In genomic region chr5:143674576-143674975, GRCm38 (mm10) we compare ENCODE assay signal across 17 mouse cellular contexts. TPM values are rescaled to one million over a fixed set of nuclear protein-coding genes. Genes with fewer than 3 reads are reported as not detected.
DNase-seq lines count a peak whose midpoint lies in the region; ATAC-seq and TF ChIP-seq lines count a peak whose summit lies in the region.
"Had no signal": no experiment of that assay in that cellular context is flagged by ENCODE, and none has a peak within 500 bp of the region (broad histone marks: within the 10 kb centered on the region; RNA-seq: fewer than 3 reads in every experiment).

No protein-coding gene starts in this region.

- no peaks in the 10 kb centered on the region for H3K9me3 ChIP-seq in midbrain, embryonic 11.5 days (ENCODE audit: control insufficient read depth, low read length)
- H3K9me3 ChIP-seq in midbrain, embryonic 10.5 days (replicated peaks) = no peaks in the 10 kb centered on the region
- no peaks in the 10 kb centered on the region for H3K9me3 ChIP-seq in forebrain, embryonic 16.5 days (ENCODE audit: control insufficient read depth, low read length)
- H3K9me3 ChIP-seq: hindbrain, embryonic 15.5 days had no signal

- no peak for TF ChIP-seq POLR2A in kidney, adult 2 months (IDR thresholded peaks at IDR 0.05; ENCODE audit: low read depth, low read length)

- DNase-seq in kidney, adult 2 months = peak; percentile 29
- DNase-seq in kidney, postnatal 25 days = no peak
- peak; percentile 67 for DNase-seq in midbrain, embryonic 11.5 days (ENCODE audit: low spot score, missing footprints)
- DNase-seq in midbrain, embryonic 10.5 days (ENCODE audit: low spot score) = no peak
- DNase-seq in left cerebral cortex, adult 9 months (ENCODE audit: low spot score in 2 of 2) = no peak
- DNase-seq in liver = no peak
- DNase-seq: cerebellum, adult 2 months; heart, adult 18-20 months; layer of hippocampus, postnatal 36 days; lung, embryonic 14.5 days; midbrain, embryonic 14.5 days; right cerebral cortex, postnatal 4 days; thymus, adult 18-20 months had no signal

- H3K9ac ChIP-seq in midbrain, embryonic 11.5 days (ENCODE audit: low read length) = no peak overlapping the region
- no peak overlapping the region for H3K9ac ChIP-seq in forebrain, embryonic 16.5 days (replicated peaks; ENCODE audit: low read depth, low read length)
- H3K9ac ChIP-seq: hindbrain, embryonic 15.5 days; lung, embryonic 14.5 days had no signal

- no peak for TF ChIP-seq CTCF in kidney, adult 2 months (conservative IDR thresholded peaks at IDR 0.05; ENCODE audit: insufficient read depth, insufficient read length, low read depth, low read length)

- WGBS in kidney, adult 2 months = 63% methylated on average over 5 of the region's 5 CpGs
- 85% methylated on average over 5 of the region's 5 CpGs for WGBS in midbrain, embryonic 11.5 days
- WGBS in midbrain, embryonic 10.5 days = 84% methylated on average over 5 of the region's 5 CpGs
- 81% methylated on average over 5 of the region's 5 CpGs for WGBS in forebrain, embryonic 16.5 days

- no peak overlapping the region for H3K27ac ChIP-seq in kidney, adult 2 months (ENCODE audit: insufficient read depth, low read depth, low read length)
- no peak overlapping the region for H3K27ac ChIP-seq in midbrain, embryonic 11.5 days (ENCODE audit: low read depth, low read length)
- no peak overlapping the region for H3K27ac ChIP-seq in midbrain, embryonic 10.5 days (replicated peaks)
- H3K27ac ChIP-seq in forebrain, embryonic 16.5 days (ENCODE audit: low read length) = no peak overlapping the region
- H3K27ac ChIP-seq: hindbrain, embryonic 15.5 days had no signal

- peaks cover 27% of the 10 kb centered on the region for H3K4me1 ChIP-seq in kidney, adult 2 months (ENCODE audit: control insufficient read depth, insufficient read depth, low read length)
- no peaks in the 10 kb centered on the region for H3K4me1 ChIP-seq in midbrain, embryonic 11.5 days (ENCODE audit: control insufficient read depth, insufficient read depth, low read length)
- H3K4me1 ChIP-seq in midbrain, embryonic 10.5 days = peaks cover 6% of the 10 kb centered on the region
- no peaks in the 10 kb centered on the region for H3K4me1 ChIP-seq in forebrain, embryonic 16.5 days (replicated peaks; ENCODE audit: control insufficient read depth, insufficient read depth, low read length)
- H3K4me1 ChIP-seq: hindbrain, embryonic 15.5 days had no signal

- no peak overlapping the region for H3K4me3 ChIP-seq in kidney, adult 2 months (ENCODE audit: insufficient read depth, low read depth, low read length)
- H3K4me3 ChIP-seq in midbrain, embryonic 11.5 days (ENCODE audit: low read depth, low read length) = no peak overlapping the region
- H3K4me3 ChIP-seq in midbrain, embryonic 10.5 days = no peak overlapping the region
- H3K4me3 ChIP-seq in forebrain, embryonic 16.5 days (replicated peaks; ENCODE audit: low read length) = no peak overlapping the region
- H3K4me3 ChIP-seq: hindbrain, embryonic 15.5 days had no signal

- H3K36me3 ChIP-seq in kidney, adult 2 months (ENCODE audit: control insufficient read depth, insufficient read depth, low read length) = no peaks in the 10 kb centered on the region
- H3K36me3 ChIP-seq in midbrain, embryonic 11.5 days (ENCODE audit: control insufficient read depth, insufficient read depth, low read length) = no peaks in the 10 kb centered on the region
- H3K36me3 ChIP-seq in midbrain, embryonic 10.5 days = no peaks in the 10 kb centered on the region
- H3K36me3 ChIP-seq in forebrain, embryonic 16.5 days (ENCODE audit: control insufficient read depth, insufficient read depth) = no peaks in the 10 kb centered on the region
- H3K36me3 ChIP-seq: hindbrain, embryonic 15.5 days had no signal

- no peak overlapping the region for H3K4me2 ChIP-seq in midbrain, embryonic 11.5 days
- no peak overlapping the region for H3K4me2 ChIP-seq in forebrain, embryonic 16.5 days (ENCODE audit: low read length)
- H3K4me2 ChIP-seq: hindbrain, embryonic 15.5 days; lung, embryonic 14.5 days had no signal

- ATAC-seq in midbrain, embryonic 11.5 days (ENCODE audit: low FRiP score) = no peak
- ATAC-seq in common myeloid progenitor, adult 5-6 weeks (replicated peaks; ENCODE audit: low read depth, poor library complexity, severe bottlenecking) = peak; percentile 64
- ATAC-seq in forebrain, embryonic 16.5 days = no peak
- ATAC-seq: CD4-positive, CD25-positive, alpha-beta regulatory T cell, adult 4 months had no signal

- no peaks in the 10 kb centered on the region for H3K27me3 ChIP-seq in kidney, adult 2 months (replicated peaks; ENCODE audit: control insufficient read depth, insufficient read depth, low read length)
- no peaks in the 10 kb centered on the region for H3K27me3 ChIP-seq in midbrain, embryonic 11.5 days (ENCODE audit: control insufficient read depth, insufficient read depth, low read length)
- H3K27me3 ChIP-seq in midbrain, embryonic 10.5 days (ENCODE audit: low read depth, poor library complexity, severe bottlenecking) = no peaks in the 10 kb centered on the region
- no peaks in the 10 kb centered on the region for H3K27me3 ChIP-seq in forebrain, embryonic 16.5 days (replicated peaks; ENCODE audit: control insufficient read depth, insufficient read depth, low read length)
- H3K27me3 ChIP-seq: hindbrain, embryonic 15.5 days had no signal

RNA-seq across cellular contexts. Expression of gene Cyth3, which starts 52.3 kb away (rescaled TPM):
- polyA plus RNA-seq in kidney, adult 2 months (2012; rRNA removed) = 22.8 and 25.0 TPM in 2 replicates
- polyA plus RNA-seq in midbrain, embryonic 11.5 days (2014; fragmentation: Nextera tagmentation; extraction: Ambion mirVana) = 27.6 and 28.9 TPM in 2 replicates
- 28.1 and 31.7 TPM in 2 replicates for polyA plus RNA-seq in midbrain, embryonic 10.5 days (2016; fragmentation: Nextera tagmentation; extraction: Ambion mirVana)
- total RNA-seq in common myeloid progenitor, adult 5-6 weeks (2017) = 33.3 and 36.0 TPM in 2 replicates
- 48.8 and 51.9 TPM in 2 replicates for polyA plus RNA-seq in forebrain, embryonic 16.5 days (2015; fragmentation: Nextera tagmentation; extraction: Ambion mirVana)

RNA-seq across cellular contexts. Expression of gene Usp42, which starts 57.5 kb away (rescaled TPM):
- polyA plus RNA-seq in kidney, adult 2 months (2012; rRNA removed) = 3.9 and 4.3 TPM in 2 replicates
- polyA plus RNA-seq in midbrain, embryonic 11.5 days (2014; fragmentation: Nextera tagmentation; extraction: Ambion mirVana) = 30.4 and 31.4 TPM in 2 replicates
- 26.9 and 32.1 TPM in 2 replicates for polyA plus RNA-seq in midbrain, embryonic 10.5 days (2016; fragmentation: Nextera tagmentation; extraction: Ambion mirVana)
- total RNA-seq in common myeloid progenitor, adult 5-6 weeks (2017) = 12.7 and 27.7 TPM in 2 replicates
- polyA plus RNA-seq in forebrain, embryonic 16.5 days (2015; fragmentation: Nextera tagmentation; extraction: Ambion mirVana) = 27.5 and 28.5 TPM in 2 replicates

Comparison
In these comparisons a context has a peak if more than half of its experiments do, and no peak if none do; other contexts are left out.
1. DNase-seq: peak in kidney, adult 2 months (single experiment) and midbrain, embryonic 11.5 days (single experiment); none in kidney, postnatal 25 days (0 of 2), midbrain, embryonic 10.5 days (single experiment), left cerebral cortex, adult 9 months (0 of 2) and liver (single experiment).